Mouse (Mus musculus): ENCODE data around the gene Ano3.
A peak's percentile ranks its signal among the peaks of the same experiment; 100 is the strongest.
"Not testable (repeated sequence)": the region's sequence is repeated elsewhere in the genome, so short reads cannot be mapped to it uniquely, and the experiment has no call there.

Gene Ano3

GRCm38 (mm10) chr2:110950823-110951222, at the start of gene Ano3:
Gene Ano3, minus strand, starts transcription at chr2:110950923.
- not testable (repeated sequence) for H3K9me3 ChIP-seq (ENCODE audit: low read length); H3K36me3 ChIP-seq (ENCODE audit: insufficient read depth, low read length)

GRCm38 (mm10) chr2:110990071-110990470, 39.3 kb upstream of the Ano3 start:
- TF ChIP-seq POU5F1 (IDR thresholded peaks at IDR 0.05; ENCODE audit: borderline replicate concordance, low read length) (no peak), NANOG (IDR thresholded peaks at IDR 0.05; ENCODE audit: borderline replicate concordance, low read length) (no peak), CTCF (conservative IDR thresholded peaks at IDR 0.05; ENCODE audit: low read length) (no peak)
- H3K36me3 ChIP-seq (ENCODE audit: insufficient read depth, low read length), result no peaks in the 10 kb centered on the region
- no peak overlapping the region for H3K4me3 ChIP-seq (replicated peaks; ENCODE audit: low read length)
- H3K4me1 ChIP-seq (replicated peaks; ENCODE audit: low read depth, low read length), result no peaks in the 10 kb centered on the region
- H3K9me3 ChIP-seq (ENCODE audit: low read length), result 0 out of 2 replicates have a peak, but pooled peaks cover 5% of the 10 kb centered on the region
- H3K27me3 ChIP-seq (ENCODE audit: insufficient read depth, low read length), result no peaks in the 10 kb centered on the region

More at GRCm38 (mm10) chr2:110950823-110951222, at the start of gene Ano3:
- not testable (repeated sequence) for H3K27me3 ChIP-seq (ENCODE audit: insufficient read depth, low read length); H3K4me1 ChIP-seq (replicated peaks; ENCODE audit: low read depth, low read length)
- H3K4me3 ChIP-seq (replicated peaks; ENCODE audit: low read length), result peak within 1 kb of the TSS; percentile 65

- H3K9me3 ChIP-seq (ENCODE audit: low read length), result 0 out of 2 replicates have a peak, but pooled peaks cover 5% of the 10 kb centered on the region
- TF ChIP-seq CTCF (conservative IDR thresholded peaks at IDR 0.05; ENCODE audit: low read length) (no peak; the same call in 1 of the 2 replicates), NANOG (IDR thresholded peaks at IDR 0.05; ENCODE audit: borderline replicate concordance, low read length) (no peak), POU5F1 (IDR thresholded peaks at IDR 0.05; ENCODE audit: borderline replicate concordance, low read length) (no peak)
- no peaks in the 10 kb centered on the region for H3K4me1 ChIP-seq (replicated peaks; ENCODE audit: low read depth, low read length)
- no peaks in the 10 kb centered on the region for H3K27me3 ChIP-seq (ENCODE audit: insufficient read depth, low read length)
- H3K4me3 ChIP-seq (replicated peaks; ENCODE audit: low read length), result no peak overlapping the region
- H3K36me3 ChIP-seq (ENCODE audit: insufficient read depth, low read length), result no peaks in the 10 kb centered on the region
Observed at GRCm38 (mm10) chr2:110989539-110989938, 38.8 kb upstream of the Ano3 start.

- no peaks in the 10 kb centered on the region for H3K4me1 ChIP-seq (replicated peaks; ENCODE audit: low read depth, low read length)
- H3K4me3 ChIP-seq (replicated peaks; ENCODE audit: low read length), result no peak overlapping the region
- no peaks in the 10 kb centered on the region for H3K36me3 ChIP-seq (ENCODE audit: insufficient read depth, low read length)
- H3K27me3 ChIP-seq (ENCODE audit: insufficient read depth, low read length), result no peaks in the 10 kb centered on the region
- H3K9me3 ChIP-seq (ENCODE audit: low read length), result 0 out of 2 replicates have a peak, but pooled peaks cover 5% of the 10 kb centered on the region
- TF ChIP-seq CTCF (conservative IDR thresholded peaks at IDR 0.05; ENCODE audit: low read length), result no peak
Observed at GRCm38 (mm10) chr2:110985853-110986271, 35.1 kb upstream of the Ano3 start.

- H3K4me1 ChIP-seq (replicated peaks; ENCODE audit: low read depth, low read length), result no peaks in the 10 kb centered on the region
- peak; percentile 38 for TF ChIP-seq CTCF (conservative IDR thresholded peaks at IDR 0.05; ENCODE audit: low read length)
- TF ChIP-seq NANOG (IDR thresholded peaks at IDR 0.05; ENCODE audit: borderline replicate concordance, low read length), result no peak
- H3K4me3 ChIP-seq (replicated peaks; ENCODE audit: low read length), result no peak overlapping the region
- H3K36me3 ChIP-seq (ENCODE audit: insufficient read depth, low read length), result no peaks in the 10 kb centered on the region
- H3K9me3 ChIP-seq (ENCODE audit: low read length), result 0 out of 2 replicates have a peak, but pooled peaks cover 5% of the 10 kb centered on the region
- no peaks in the 10 kb centered on the region for H3K27me3 ChIP-seq (ENCODE audit: insufficient read depth, low read length)
Observed at GRCm38 (mm10) chr2:110981733-110982132, 31.0 kb upstream of the Ano3 start.

GRCm38 (mm10) chr2:110979610-110980009, 28.9 kb upstream of the Ano3 start:
- H3K4me1 ChIP-seq (replicated peaks; ENCODE audit: low read depth, low read length), result no peaks in the 10 kb centered on the region
- TF ChIP-seq POU5F1 (IDR thresholded peaks at IDR 0.05; ENCODE audit: borderline replicate concordance, low read length) (no peak), CTCF (conservative IDR thresholded peaks at IDR 0.05; ENCODE audit: low read length) (no peak), NANOG (IDR thresholded peaks at IDR 0.05; ENCODE audit: borderline replicate concordance, low read length) (no peak)
- H3K36me3 ChIP-seq (ENCODE audit: insufficient read depth, low read length), result no peaks in the 10 kb centered on the region
- H3K27me3 ChIP-seq (ENCODE audit: insufficient read depth, low read length), result no peaks in the 10 kb centered on the region
- no peak overlapping the region for H3K4me3 ChIP-seq (replicated peaks; ENCODE audit: low read length)
- no peaks in the 10 kb centered on the region for H3K9me3 ChIP-seq (ENCODE audit: low read length)

GRCm38 (mm10) chr2:110976871-110977270, 26.1 kb upstream of the Ano3 start:
- Histone ChIP-seq H3K4me1 (replicated peaks; ENCODE audit: low read depth, low read length) (no peaks in the 10 kb centered on the region), H3K27me3 (ENCODE audit: insufficient read depth, low read length) (no peaks in the 10 kb centered on the region), H3K4me3 (replicated peaks; ENCODE audit: low read length) (no peak overlapping the region), H3K9me3 (ENCODE audit: low read length) (no peaks in the 10 kb centered on the region), H3K36me3 (ENCODE audit: insufficient read depth, low read length) (no peaks in the 10 kb centered on the region)
- TF ChIP-seq POU5F1 (IDR thresholded peaks at IDR 0.05; ENCODE audit: borderline replicate concordance, low read length) (no peak), NANOG (IDR thresholded peaks at IDR 0.05; ENCODE audit: borderline replicate concordance, low read length) (no peak), CTCF (conservative IDR thresholded peaks at IDR 0.05; ENCODE audit: low read length) (no peak)

GRCm38 (mm10) chr2:110970158-110970557, 19.4 kb upstream of the Ano3 start:
- Histone ChIP-seq H3K4me1 (replicated peaks; ENCODE audit: low read depth, low read length) (no peaks in the 10 kb centered on the region), H3K4me3 (replicated peaks; ENCODE audit: low read length) (no peak overlapping the region), H3K36me3 (ENCODE audit: insufficient read depth, low read length) (no peaks in the 10 kb centered on the region), H3K9me3 (ENCODE audit: low read length) (no peaks in the 10 kb centered on the region), H3K27me3 (ENCODE audit: insufficient read depth, low read length) (no peaks in the 10 kb centered on the region)
- TF ChIP-seq CTCF (conservative IDR thresholded peaks at IDR 0.05; ENCODE audit: low read length), result no peak
- TF ChIP-seq NANOG (IDR thresholded peaks at IDR 0.05; ENCODE audit: borderline replicate concordance, low read length), result no peak
- no peak for TF ChIP-seq POU5F1 (IDR thresholded peaks at IDR 0.05; ENCODE audit: borderline replicate concordance, low read length)

GRCm38 (mm10) chr2:110965398-110965797, 14.7 kb upstream of the Ano3 start:
- no peak overlapping the region for H3K4me3 ChIP-seq (replicated peaks; ENCODE audit: low read length)
- H3K36me3 ChIP-seq (ENCODE audit: insufficient read depth, low read length), result no peaks in the 10 kb centered on the region
- TF ChIP-seq POU5F1 (IDR thresholded peaks at IDR 0.05; ENCODE audit: borderline replicate concordance, low read length) (no peak), NANOG (IDR thresholded peaks at IDR 0.05; ENCODE audit: borderline replicate concordance, low read length) (no peak), CTCF (conservative IDR thresholded peaks at IDR 0.05; ENCODE audit: low read length) (no peak)
- no peaks in the 10 kb centered on the region for H3K27me3 ChIP-seq (ENCODE audit: insufficient read depth, low read length)
- no peaks in the 10 kb centered on the region for H3K9me3 ChIP-seq (ENCODE audit: low read length)
- H3K4me1 ChIP-seq (replicated peaks; ENCODE audit: low read depth, low read length), result no peaks in the 10 kb centered on the region
